Mouse (Mus musculus) olfactory bulb, adult 2 months (tissue): ENCODE data around the gene 1700023F06Rik.

Experiments
- CTCF ChIP-seq: fragments of 200-500 bp; IDR thresholded peaks from 2 replicates; pipeline ENCODE4 v1.5.1; 2012; ENCODE audit warnings: low read depth, mild to moderate bottlenecking, low read length, moderate library complexity; ENCODE audit not compliant: insufficient read depth
- POLR2A ChIP-seq: fragments of 200-500 bp; IDR thresholded peaks from 2 replicates; pipeline ENCODE4 v1.6.1; 2012; ENCODE audit warnings: mild to moderate bottlenecking, low read depth, low read length, moderate library complexity; ENCODE audit not compliant: insufficient read depth

DNA sequence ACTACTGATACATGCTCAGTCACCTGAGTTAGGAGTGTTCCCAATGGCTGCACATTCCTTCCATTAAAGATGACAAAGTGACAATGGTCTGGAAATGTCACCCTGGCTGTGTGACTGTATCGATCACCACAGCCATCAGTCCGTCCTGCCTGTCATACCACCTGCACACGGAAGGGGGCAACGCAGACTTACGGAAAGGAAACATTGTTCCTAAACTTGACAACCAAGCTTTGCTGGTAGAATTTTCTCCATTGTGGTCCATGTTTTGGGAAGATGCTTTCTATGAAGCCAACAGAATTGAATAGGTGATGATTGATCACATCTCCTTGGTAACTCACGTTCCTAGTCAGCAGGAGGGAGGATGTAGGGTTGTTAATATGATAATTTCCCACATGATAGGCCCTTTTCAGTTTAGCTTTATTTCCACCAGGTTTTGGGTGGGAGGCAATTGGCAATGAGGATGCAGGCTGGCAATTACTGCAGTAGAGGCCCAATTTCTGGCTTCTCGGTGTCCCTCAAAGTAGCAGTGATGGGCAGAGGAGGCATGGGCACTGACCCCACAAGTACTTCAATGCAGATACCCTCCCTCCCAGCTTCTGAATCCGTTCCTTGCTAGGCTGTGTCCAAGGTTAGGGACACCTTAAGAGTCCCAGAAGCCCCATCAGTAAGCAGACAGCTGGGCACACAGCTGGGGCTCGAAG is 39.5 kb downstream of the 1700023F06Rik start:
- no peak for TF ChIP-seq POLR2A
- peak; percentile 59; the same call in 1 of the 2 replicates for TF ChIP-seq CTCF
